Mouse (Mus musculus): ENCODE measurements around the gene Gna12.
A peak's percentile ranks its signal among the peaks of the same experiment; 100 is the strongest.

- TF ChIP-seq CTCF (IDR thresholded peaks at IDR 0.05; ENCODE audit: extremely low read depth, insufficient read length, insufficient replicate concordance, low read depth, low read length) (no peak), POLR2A (IDR thresholded peaks at IDR 0.05; ENCODE audit: low read depth, low read length) (peak; percentile 42; the same call in 1 of the 2 replicates)
Measured at GRCm38 (mm10) chr5:140830314-140831063, at the start of gene Gna12.
